Mouse (Mus musculus) limb, embryonic 10.5 days (tissue): ENCODE measurements around the gene Olfr1537. TPM values are rescaled to one million over a fixed set of nuclear protein-coding genes. Genes with fewer than 3 reads are reported as not detected.

Experiments used
- DNase-seq: peaks from one replicate; pipeline ENCODE4 v3.0.0-alpha.2; 2017; ENCODE audit warnings: low spot score
- H3K27ac ChIP-seq: fragments of 300-500 bp; sonication (generic); 2 replicates; pipeline ENCODE4 v1.5.1; 2016; ENCODE audit warnings: mild to moderate bottlenecking
- H3K27me3 ChIP-seq: fragments of 300-500 bp; sonication (generic); 2 replicates; pipeline ENCODE4 v1.6.1; 2016; ENCODE audit warnings: low read depth, mild to moderate bottlenecking; ENCODE audit not compliant: poor library complexity, severe bottlenecking
- H3K36me3 ChIP-seq: fragments of 300-500 bp; sonication (generic); 2 replicates; pipeline ENCODE4 v1.6.1; 2016; ENCODE audit warnings: mild to moderate bottlenecking, moderate library complexity
- H3K4me1 ChIP-seq: fragments of 300-500 bp; sonication (generic); 2 replicates; pipeline ENCODE4 v1.6.1; 2016
- H3K4me3 ChIP-seq: fragments of 300-500 bp; sonication (generic); 2 replicates; pipeline ENCODE4 v1.5.1; 2016; ENCODE audit warnings: mild to moderate bottlenecking, moderate library complexity
- H3K9me3 ChIP-seq: fragments of 300-500 bp; sonication (generic); replicated peaks from 2 replicates; pipeline ENCODE4 v1.6.1; 2016; ENCODE audit warnings: mild to moderate bottlenecking
- WGBS: fragments of 180-500 bp; shearing (Covaris S2); methylation state at CpG from one replicate; pipeline ENCODE4 v1.1.7; 2016; 5-methylcytosine and 5-hydroxymethylcytosine counted together
- polyA plus RNA-seq: library from polyadenylated mRNA; unstranded; fragments of >200 nt; fragmentation: Nextera tagmentation; extraction: Ambion mirVana; gene quantifications from 2 replicates; pipeline ENCODE4 v1.2.1, GENCODE M21; 2016

Olfr1537 gene
- not detected in 2 replicates for polyA plus RNA-seq

GRCm38 (mm10) chr9:39249894-39250293 lies at the start of gene Olfr1537:
Gene Olfr1537 (minus strand): TSS chr9:39249994.
- WGBS = 97% methylated on average over 1 of the region's 1 CpGs
- Histone ChIP-seq H3K36me3 (no peaks in the 10 kb centered on the region), H3K4me3 (no peak within 1 kb of the TSS), H3K9me3 (no peaks in the 10 kb centered on the region), H3K27me3 (no peaks in the 10 kb centered on the region), H3K4me1 (no peaks in the 10 kb centered on the region), H3K27ac (no peak within 1 kb of the TSS)
- DNase-seq = no peak

GRCm38 (mm10) chr9:39287136-39287535 lies 37.3 kb upstream of the Olfr1537 start:
- H3K27me3 ChIP-seq = no peaks in the 10 kb centered on the region
- H3K9me3 ChIP-seq = no peaks in the 10 kb centered on the region
- H3K4me3 ChIP-seq = no peak overlapping the region
- no peaks in the 10 kb centered on the region for H3K36me3 ChIP-seq
- WGBS = 88% methylated on average over 2 of the region's 2 CpGs
- H3K4me1 ChIP-seq = no peaks in the 10 kb centered on the region
- DNase-seq = no peak
- H3K27ac ChIP-seq = no peak overlapping the region

GRCm38 (mm10) chr9:39276718-39277117 lies 26.9 kb upstream of the Olfr1537 start, which contains the start of gene Olfr945:
Gene Olfr945 (minus strand): TSS chr9:39276818.
- H3K27ac ChIP-seq = no peak within 1 kb of the TSS

GRCm38 (mm10) chr9:39201620-39202019 lies 48.2 kb downstream of the Olfr1537 start, which contains the start of gene Olfr944:
Gene Olfr944 (plus strand): TSS chr9:39201920.
- H3K4me1 ChIP-seq = no peaks in the 10 kb centered on the region
- no peaks in the 10 kb centered on the region for H3K36me3 ChIP-seq
- no peaks in the 10 kb centered on the region for H3K9me3 ChIP-seq
- no peak within 1 kb of the TSS for H3K27ac ChIP-seq
- no peaks in the 10 kb centered on the region for H3K27me3 ChIP-seq
- DNase-seq = no peak
- no peak within 1 kb of the TSS for H3K4me3 ChIP-seq

More at GRCm38 (mm10) chr9:39276718-39277117, 26.9 kb upstream of the Olfr1537 start, which contains the start of gene Olfr945:
- no peak for DNase-seq
- H3K27me3 ChIP-seq = no peaks in the 10 kb centered on the region
- H3K4me1 ChIP-seq = no peaks in the 10 kb centered on the region
- H3K36me3 ChIP-seq = no peaks in the 10 kb centered on the region
- WGBS = 91% methylated on average over 3 of the region's 3 CpGs
- H3K4me3 ChIP-seq = no peak within 1 kb of the TSS
- H3K9me3 ChIP-seq = no peaks in the 10 kb centered on the region

Other genes starting within 250 kb of the Olfr1537 start
- gene Olfr146, start 226.6 kb downstream of the Olfr1537 start, polyA plus RNA-seq = not detected in 2 replicates
- not detected in 2 replicates for gene Olfr937, start 185.0 kb downstream of the Olfr1537 start, polyA plus RNA-seq
- gene Olfr938, start 171.1 kb downstream of the Olfr1537 start, polyA plus RNA-seq = not detected in 2 replicates
- not detected in 2 replicates for gene Olfr27, start 121.9 kb downstream of the Olfr1537 start, polyA plus RNA-seq
- not detected in 2 replicates for gene Olfr943, start 83.7 kb downstream of the Olfr1537 start, polyA plus RNA-seq
- not detected in 2 replicates for gene Olfr944, start 48.1 kb downstream of the Olfr1537 start, polyA plus RNA-seq
- gene Olfr945, start 26.8 kb upstream of the Olfr1537 start, polyA plus RNA-seq = not detected in 2 replicates
- not detected in 2 replicates for gene Olfr948, start 76.1 kb upstream of the Olfr1537 start, polyA plus RNA-seq
- not detected in 2 replicates for gene Olfr951, start 137.4 kb upstream of the Olfr1537 start, polyA plus RNA-seq
- gene Olfr952, start 177.2 kb upstream of the Olfr1537 start, polyA plus RNA-seq = not detected in 2 replicates
- gene Olfr954, start 206.7 kb upstream of the Olfr1537 start, polyA plus RNA-seq = not detected in 2 replicates
- not detected in 2 replicates for gene Olfr955, start 221.9 kb upstream of the Olfr1537 start, polyA plus RNA-seq
- gene Olfr44, start 244.0 kb upstream of the Olfr1537 start, polyA plus RNA-seq = not detected in 2 replicates